Mouse (Mus musculus): ENCODE measurements around the gene Cenpt. TPM values are rescaled to one million over a fixed set of nuclear protein-coding genes. Genes with fewer than 3 reads are reported as not detected.

Gene Cenpt
- polyA plus RNA-seq (2012): 19.2 and 20.7 TPM in 2 replicates

DNA sequence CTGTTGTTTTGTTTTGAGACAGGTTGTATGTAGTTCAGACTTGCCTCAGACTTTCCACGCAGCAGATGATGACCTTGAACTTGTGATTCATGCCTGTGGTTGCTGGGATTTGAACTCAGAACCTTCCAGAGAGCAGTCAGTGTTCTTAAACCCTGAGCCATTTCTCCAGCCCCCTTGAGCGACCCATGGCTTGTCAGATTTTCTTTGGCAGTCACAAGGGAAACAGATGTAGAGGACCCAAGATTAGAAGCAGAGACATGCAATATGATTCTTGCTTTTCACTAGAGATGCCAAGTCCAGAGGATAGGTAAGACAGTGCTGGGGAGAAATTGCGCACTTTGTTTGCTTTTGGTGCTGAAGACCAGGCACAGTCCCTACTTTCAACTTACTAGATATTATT, at the start of gene Cenpt:
Cenpt (minus strand) TSS at position 101 of the 400 bp plus-strand sequence.

DNA sequence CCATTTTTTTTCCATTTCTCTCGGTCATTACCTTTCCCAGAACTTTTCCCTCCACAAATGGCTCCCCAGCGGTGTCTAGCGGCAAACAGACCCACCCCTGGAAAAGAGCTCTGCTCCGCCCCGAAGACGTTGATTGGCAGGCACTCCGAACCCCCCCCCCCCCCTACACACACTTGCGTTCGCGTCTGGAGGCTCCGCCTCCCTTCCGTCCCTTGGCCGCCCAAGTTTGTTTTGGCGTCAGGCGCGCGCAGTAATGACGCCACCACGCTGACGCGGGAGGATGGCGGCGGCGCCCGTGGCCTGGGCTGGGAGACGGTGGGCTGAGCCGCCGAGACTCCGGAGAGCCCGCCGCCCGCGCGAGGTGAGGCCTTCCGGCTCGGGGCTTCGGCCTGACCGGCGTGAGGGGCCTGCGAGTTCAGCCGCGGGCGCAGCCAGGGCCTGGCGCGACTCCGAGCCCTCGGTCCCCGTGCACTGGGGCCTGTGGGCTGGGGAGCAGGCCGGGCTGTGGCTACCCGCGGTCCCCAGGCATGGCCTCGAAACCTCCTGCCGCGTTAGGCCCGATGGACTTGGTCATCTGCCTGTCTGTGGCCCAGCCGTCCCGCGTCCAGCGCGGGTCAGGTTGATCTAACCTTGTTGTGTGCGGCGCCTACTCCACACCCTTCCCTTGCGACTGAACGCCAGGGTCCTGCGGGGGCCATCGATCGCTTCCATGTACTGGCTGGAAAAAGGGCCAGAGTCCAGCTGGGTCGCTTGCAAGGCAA, 47.3 kb upstream of the Cenpt start, which contains the start of gene Pskh1:
Pskh1 (plus strand) TSS at position 262 of the 761 bp plus-strand sequence.

DNA sequence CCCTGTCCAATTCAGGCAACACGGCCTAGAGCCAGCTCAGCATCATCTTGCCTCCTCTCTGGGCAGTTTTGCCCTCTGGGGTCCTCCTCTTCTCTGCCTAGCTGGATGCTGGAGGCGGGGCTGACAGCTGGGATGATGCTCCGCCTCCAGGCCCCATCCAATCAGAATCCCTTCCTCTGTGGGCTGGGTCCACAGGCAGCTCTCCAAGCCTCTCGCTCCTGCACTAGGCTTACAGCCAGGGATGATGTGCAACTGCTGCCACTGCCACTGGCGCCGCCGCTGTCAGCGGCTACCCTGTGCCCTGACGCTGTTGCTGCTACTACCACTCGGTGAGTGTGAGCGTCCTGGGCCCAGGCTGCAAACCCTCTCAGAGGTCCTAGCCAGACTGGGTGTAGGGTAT, 40.3 kb upstream of the Cenpt start, which contains the start of gene Nrn1l:
Nrn1l (plus strand) TSS at position 229 of the 400 bp plus-strand sequence.

DNA sequence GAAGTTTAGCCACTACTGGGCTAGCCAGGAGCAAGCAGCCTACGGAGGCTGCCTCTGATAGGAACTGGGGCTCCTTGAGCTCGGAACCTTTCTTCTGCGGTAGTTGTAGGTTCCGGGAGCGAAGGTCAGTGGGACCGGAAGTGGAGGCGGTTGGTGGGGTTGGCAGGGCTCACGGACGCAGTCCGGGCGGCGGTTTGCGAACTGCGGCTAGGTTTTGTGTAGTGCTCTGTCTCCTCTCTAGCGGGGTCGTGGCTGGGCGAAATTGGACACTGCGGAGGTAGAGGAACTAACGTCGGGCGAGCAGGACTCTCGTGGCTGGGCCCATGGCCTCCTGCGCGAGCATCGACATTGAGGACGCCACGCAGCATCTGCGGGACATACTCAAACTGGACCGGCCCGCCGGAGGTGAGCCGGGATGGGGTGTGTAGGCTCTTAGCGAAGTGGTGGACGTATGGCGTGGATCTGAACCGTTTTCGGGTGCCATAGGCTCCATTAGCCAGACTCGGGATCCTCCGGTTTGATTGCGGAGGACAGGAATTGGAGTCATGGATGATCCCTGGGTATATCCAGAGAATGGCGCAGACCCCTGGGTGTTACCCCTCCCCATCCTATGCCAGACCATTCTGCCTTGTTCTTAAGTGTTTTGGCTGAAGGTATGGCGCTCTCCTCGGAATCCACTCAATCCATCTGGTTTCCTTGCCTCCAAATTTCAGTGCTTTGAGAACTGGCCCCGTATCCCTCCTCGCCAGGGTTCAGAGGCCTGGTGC, 27.9 kb upstream of the Cenpt start, which contains the start of gene Edc4:
Edc4 (plus strand) TSS at position 128 of the 767 bp plus-strand sequence.

DNA sequence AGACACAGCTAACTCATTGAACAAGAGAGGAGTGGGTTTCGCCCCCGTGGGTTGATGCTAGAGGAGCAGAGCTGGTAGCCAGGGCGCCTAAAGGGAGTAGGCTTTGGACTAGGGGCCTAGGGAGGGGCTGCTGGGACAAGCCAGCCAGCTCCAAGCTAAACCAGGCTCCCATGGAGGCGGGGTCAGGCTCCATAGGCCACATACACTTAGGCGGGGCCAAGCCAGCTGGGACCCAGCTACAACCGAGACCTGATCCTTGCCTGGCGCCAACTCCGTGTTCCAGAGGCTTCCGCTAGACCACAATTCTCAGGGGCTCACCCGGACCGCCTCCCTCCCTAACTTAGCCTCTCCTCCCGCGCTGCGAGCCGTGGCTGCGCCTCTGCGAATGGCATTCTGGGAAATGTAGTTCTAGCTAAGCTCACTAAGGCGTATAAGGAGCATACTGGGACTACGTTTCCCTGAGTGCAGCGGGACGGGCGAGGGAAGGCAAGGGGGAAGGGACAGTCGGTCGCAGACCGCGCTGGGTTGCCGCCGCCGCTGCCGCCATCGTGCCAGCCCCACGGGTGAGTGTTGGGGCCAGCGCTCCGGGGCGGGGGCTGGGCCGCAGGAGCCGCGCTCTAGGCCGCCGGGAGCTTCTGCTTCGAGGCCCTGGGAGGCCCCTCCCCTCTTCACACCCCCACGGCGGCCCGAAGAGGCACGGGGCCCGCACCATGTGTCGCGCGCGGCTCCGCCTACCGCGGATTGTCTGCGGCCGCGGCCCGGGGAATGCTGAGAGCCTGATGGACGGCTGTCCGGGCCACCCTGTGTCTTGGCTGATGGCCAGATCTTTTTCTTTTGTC, 7.3 kb upstream of the Cenpt start, which contains the start of gene Nutf2:
Nutf2 (plus strand) TSS at position 438 of the 839 bp plus-strand sequence.

DNA sequence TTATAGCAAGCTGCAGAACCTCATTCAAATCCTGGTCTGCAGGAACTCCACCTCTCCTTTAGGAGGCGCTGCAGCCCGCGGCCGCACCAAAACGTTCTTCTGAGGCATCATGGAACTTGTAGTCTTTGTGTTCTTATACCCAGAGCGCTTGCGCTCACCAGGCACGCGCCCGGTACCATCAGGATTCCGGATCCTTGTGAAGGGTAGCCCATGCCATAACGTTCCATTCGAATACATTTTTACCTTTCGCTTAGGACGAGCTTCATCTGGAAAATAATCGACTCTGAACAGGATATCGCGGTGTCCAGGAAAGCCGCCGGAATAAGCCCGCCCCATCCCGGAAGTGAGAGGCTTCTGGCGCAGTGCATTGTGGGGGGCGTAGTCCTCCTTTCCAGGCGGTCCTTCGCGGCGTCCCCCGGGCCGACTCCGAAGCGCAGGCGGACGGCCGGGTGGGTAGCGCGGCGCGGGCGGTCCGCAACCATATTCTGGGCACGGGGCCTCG, 1.7 kb upstream of the Cenpt start, which contains the start of gene Thap11:
Thap11 (plus strand) TSS at position 418 of the 502 bp plus-strand sequence.

DNA sequence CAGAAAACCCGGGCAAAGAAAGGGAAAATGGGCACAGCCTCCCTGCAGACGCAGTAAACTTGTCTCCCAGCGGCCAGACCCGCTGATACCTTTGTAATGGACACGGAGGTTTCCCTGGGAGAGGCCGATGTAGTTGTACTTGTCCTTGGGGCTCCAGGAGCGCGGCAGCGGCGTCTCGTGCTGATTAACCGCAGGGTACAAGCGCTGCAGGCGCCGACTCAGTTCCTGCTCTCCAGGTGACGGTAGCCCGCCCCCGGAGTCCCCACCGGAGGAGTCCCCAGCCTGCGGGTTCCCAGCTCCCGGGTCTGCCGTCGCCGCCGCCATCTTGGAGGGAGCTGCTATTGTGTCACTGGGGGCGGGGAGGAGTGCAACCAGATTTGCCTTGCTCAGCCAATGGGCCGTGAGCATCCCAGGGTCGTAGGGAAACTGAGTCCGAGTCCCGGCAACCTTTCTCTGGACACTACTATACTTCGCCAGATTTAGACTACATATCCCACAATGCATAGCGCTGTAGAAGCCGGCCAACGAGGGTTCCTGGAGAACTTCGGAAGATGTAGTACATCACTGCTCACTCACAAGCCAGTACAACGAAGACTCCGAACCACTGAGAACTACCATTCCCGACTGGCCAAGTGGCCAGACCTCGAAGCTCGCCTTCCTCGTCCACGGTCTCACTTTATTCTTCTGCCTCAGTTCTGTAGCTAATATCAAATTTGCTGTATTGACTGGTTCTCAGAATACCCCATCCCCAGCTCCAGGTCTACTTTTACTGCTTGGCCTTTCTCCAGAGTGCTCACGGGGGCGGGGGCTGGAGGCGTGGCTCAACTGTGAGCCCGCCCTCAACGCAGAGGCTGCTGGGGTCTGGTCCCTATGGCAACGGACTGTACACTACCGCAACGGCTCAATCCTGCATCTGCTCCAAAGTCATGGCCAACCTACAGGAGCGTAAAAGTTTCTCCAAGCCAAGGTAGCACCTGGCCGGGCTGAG, 25.9 kb downstream of the Cenpt start, which contains the start of the genes Ranbp10 and Tsnaxip1:
Ranbp10 (minus strand) TSS at position 490 of the 988 bp plus-strand sequence.
Tsnaxip1 (plus strand) TSS at position 871 of the 988 bp plus-strand sequence.

Other genes with a start within 250 kb of the Cenpt start
- 65.4 and 94.6 TPM in 2 replicates for gene Ripor1, start 248.0 kb downstream of the Cenpt start, polyA plus RNA-seq (2012)
- 179 and 218 TPM in 2 replicates for gene Ctcf, start 216.7 kb downstream of the Cenpt start, polyA plus RNA-seq (2012)
- gene Agrp, start 215.9 kb downstream of the Cenpt start, polyA plus RNA-seq (2012): 0.11 TPM in 1 of 2 replicates, not detected in the other
- 61.0 and 111 TPM in 2 replicates for gene Carmil2, start 167.0 kb downstream of the Cenpt start, polyA plus RNA-seq (2012)
- gene Acd, start 152.2 kb downstream of the Cenpt start, polyA plus RNA-seq (2012): 54.3 and 56.0 TPM in 2 replicates
- gene Pard6a, start 152.1 kb downstream of the Cenpt start, polyA plus RNA-seq (2012): 4.3 and 6.8 TPM in 2 replicates
- not detected in 2 replicates for gene 4933405L10Rik, start 145.6 kb downstream of the Cenpt start, polyA plus RNA-seq (2012)
- gene Enkd1, start 145.1 kb downstream of the Cenpt start, polyA plus RNA-seq (2012): 52.5 and 60.2 TPM in 2 replicates
- gene Gfod2, start 94.6 kb downstream of the Cenpt start, polyA plus RNA-seq (2012): 4.4 and 5.4 TPM in 2 replicates
- gene Ranbp10, start 25.9 kb downstream of the Cenpt start, polyA plus RNA-seq (2012): 18.8 and 21.4 TPM in 2 replicates
- not detected in 2 replicates for gene Tsnaxip1, start 25.5 kb downstream of the Cenpt start, polyA plus RNA-seq (2012)
- 26.9 and 29.1 TPM in 2 replicates for gene Thap11, start 1.9 kb upstream of the Cenpt start, polyA plus RNA-seq (2012)
- 152 and 172 TPM in 2 replicates for gene Nutf2, start 7.3 kb upstream of the Cenpt start, polyA plus RNA-seq (2012)
- 20.8 and 31.4 TPM in 2 replicates for gene Edc4, start 27.6 kb upstream of the Cenpt start, polyA plus RNA-seq (2012)
- 1.1 and 2.7 TPM in 2 replicates for gene Nrn1l, start 40.3 kb upstream of the Cenpt start, polyA plus RNA-seq (2012)
- gene Pskh1, start 47.2 kb upstream of the Cenpt start, polyA plus RNA-seq (2012): 11.2 and 12.3 TPM in 2 replicates
- 0.23 and 0.56 TPM in 2 replicates for gene Ctrl, start 80.6 kb upstream of the Cenpt start, polyA plus RNA-seq (2012)
- gene Psmb10, start 85.2 kb upstream of the Cenpt start, polyA plus RNA-seq (2012): 590 and 652 TPM in 2 replicates
- 0.78 and 0.79 TPM in 2 replicates for gene Lcat, start 90.1 kb upstream of the Cenpt start, polyA plus RNA-seq (2012)
- 10.0 and 12.7 TPM in 2 replicates for gene Slc12a4, start 112.8 kb upstream of the Cenpt start, polyA plus RNA-seq (2012)
- not detected in 2 replicates for gene Dpep3, start 126.2 kb upstream of the Cenpt start, polyA plus RNA-seq (2012)
- gene Dus2, start 138.1 kb upstream of the Cenpt start, polyA plus RNA-seq (2012): 3.3 and 4.1 TPM in 2 replicates
- gene Dpep2nb, start 152.7 kb upstream of the Cenpt start, polyA plus RNA-seq (2012): not detected in 2 replicates
- 25.8 and 27.4 TPM in 2 replicates for gene Ddx28, start 158.6 kb upstream of the Cenpt start, polyA plus RNA-seq (2012)
- gene Nfatc3, start 205.6 kb upstream of the Cenpt start, polyA plus RNA-seq (2012): 11.1 and 13.5 TPM in 2 replicates